Mouse (Mus musculus): ENCODE measurements around the gene 3110082I17Rik. TPM values are rescaled to one million over a fixed set of nuclear protein-coding genes. Genes with fewer than 3 reads are reported as not detected.
A peak's percentile ranks its signal among the peaks of the same experiment; 100 is the strongest.

The 3110082I17Rik gene
- polyA plus RNA-seq, 1 experiment from 2014 or later, result 32.7 TPM

DNA sequence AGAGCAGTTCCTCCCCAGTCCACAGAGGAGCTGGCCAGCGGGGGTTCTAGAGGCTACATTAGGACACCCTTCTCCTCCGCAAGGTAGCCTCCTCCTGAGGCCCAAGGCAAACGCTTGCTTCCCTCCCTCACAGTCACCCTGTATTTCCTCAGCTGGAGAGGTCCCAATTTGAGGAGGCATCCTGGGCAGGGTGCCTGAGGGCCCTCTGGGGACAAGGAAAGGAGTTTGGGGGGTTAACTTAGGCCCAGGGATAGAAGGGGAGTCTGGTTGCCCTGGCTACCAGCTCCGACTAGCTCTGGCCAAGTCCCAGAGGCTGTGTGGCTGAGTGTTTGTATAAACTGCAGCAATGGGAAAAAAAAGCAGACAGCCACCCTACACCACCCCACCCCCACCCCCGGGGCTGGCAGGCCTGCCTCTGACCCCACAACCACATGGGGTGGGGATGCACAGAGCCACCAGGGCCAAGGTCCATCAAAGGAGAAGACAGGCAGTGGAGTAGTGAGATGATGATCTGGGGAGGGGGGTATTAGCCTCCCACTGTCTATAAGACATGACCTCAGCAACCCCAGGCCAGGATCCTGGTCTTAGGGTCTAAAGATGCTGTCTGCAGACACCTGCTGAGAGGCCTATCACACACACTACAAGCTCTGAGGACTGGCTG is 95.3 kb downstream of the 3110082I17Rik start:
- 33% methylated on average over 5 of the region's 5 CpGs for WGBS
- Histone ChIP-seq H3K9me3 (no peaks in the 10 kb centered on the region), H3K4me2 (peak overlapping the region; percentile 21), H3K4me1 (replicated peaks) (peaks cover 18% of the 10 kb centered on the region), H3K9ac (replicated peaks) (peak overlapping the region; percentile 54), H3K27me3 (no peaks in the 10 kb centered on the region), H3K4me3 (replicated peaks) (no peak overlapping the region), H3K36me3 (peaks cover 7% of the 10 kb centered on the region; the same call in 1 of the 2 replicates), H3K27ac (peak overlapping the region; percentile 26)
- ATAC-seq (ENCODE audit: insufficient number of reproducible peaks, insufficient read depth, low FRiP score, low TSS enrichment, low read depth), result no peak

DNA sequence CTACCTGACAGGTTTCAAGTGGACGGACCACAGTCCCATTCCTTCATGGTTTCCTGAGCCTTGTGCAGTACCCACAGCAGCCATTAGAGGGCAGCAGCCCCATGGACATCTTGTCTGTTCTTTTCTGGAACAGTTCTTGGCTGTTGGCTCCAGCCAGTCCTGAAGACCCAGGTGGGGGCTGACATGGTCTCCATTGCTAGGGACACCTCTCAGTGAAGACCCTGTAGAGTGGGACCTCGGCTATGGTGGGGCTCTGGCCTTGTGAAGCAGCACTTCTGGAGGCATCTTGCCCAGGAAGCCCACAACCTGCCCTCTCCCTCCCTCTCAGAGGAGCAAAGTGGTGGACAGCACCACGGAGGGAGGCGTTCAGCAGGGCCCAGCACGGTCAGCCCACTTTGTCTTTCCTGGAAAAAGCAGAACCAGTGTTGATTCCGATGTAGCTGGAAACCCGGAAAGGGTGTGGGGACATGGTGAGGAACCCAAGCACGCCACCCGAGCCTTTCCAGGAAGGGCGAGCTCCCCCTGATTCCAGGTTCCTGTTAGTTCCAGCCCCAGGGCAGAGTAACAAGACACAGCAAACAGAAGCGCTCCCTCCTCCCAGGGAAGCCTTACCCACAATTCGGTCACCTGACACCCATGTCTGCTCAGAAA is 95.9 kb downstream of the 3110082I17Rik start:
- 28% methylated on average over 12 of the region's 12 CpGs for WGBS
- H3K4me3 ChIP-seq (replicated peaks), result no peak overlapping the region
- H3K9me3 ChIP-seq, result no peaks in the 10 kb centered on the region
- peaks cover 7% of the 10 kb centered on the region; the same call in 1 of the 2 replicates for H3K36me3 ChIP-seq
- peak overlapping the region; percentile 54 for H3K9ac ChIP-seq (replicated peaks)
- peak overlapping the region; percentile 21; the same call in 1 of the 2 replicates for H3K4me2 ChIP-seq
- H3K27ac ChIP-seq, result peak overlapping the region; percentile 26
- no peaks in the 10 kb centered on the region for H3K27me3 ChIP-seq
- no peak; the same call in 1 of the 2 replicates for ATAC-seq (ENCODE audit: insufficient number of reproducible peaks, insufficient read depth, low FRiP score, low TSS enrichment, low read depth)
- peaks cover 18% of the 10 kb centered on the region for H3K4me1 ChIP-seq (replicated peaks)

DNA sequence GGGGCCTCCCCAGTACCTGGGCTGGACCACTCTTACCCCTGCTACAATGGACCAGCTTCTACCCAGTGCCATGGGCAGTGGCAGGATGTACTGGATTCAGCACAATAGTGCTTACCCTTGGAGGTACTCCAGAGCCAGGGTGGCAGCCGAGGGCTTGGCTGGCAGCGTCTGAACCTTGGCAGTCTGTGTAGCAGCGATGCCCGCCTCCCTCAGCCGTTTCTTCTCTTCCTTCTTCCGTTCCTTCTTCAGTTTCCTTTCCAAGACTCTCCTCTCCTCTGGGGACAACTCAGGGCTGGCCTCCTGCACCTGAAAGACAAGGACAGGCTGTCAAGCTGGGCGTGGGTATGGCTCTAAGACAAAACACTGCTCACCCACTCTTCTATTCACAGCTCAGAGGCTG is 96.5 kb downstream of the 3110082I17Rik start:
- H3K4me1 ChIP-seq (replicated peaks), result peaks cover 18% of the 10 kb centered on the region
- ATAC-seq (ENCODE audit: insufficient number of reproducible peaks, insufficient read depth, low FRiP score, low TSS enrichment, low read depth), result no peak; the same call in 1 of the 2 replicates
- WGBS, result 79% methylated on average over 7 of the region's 7 CpGs
- H3K4me2 ChIP-seq, result no peak overlapping the region
- H3K27me3 ChIP-seq, result no peaks in the 10 kb centered on the region
- H3K4me3 ChIP-seq (replicated peaks), result no peak overlapping the region
- H3K9me3 ChIP-seq, result no peaks in the 10 kb centered on the region
- H3K36me3 ChIP-seq, result peaks cover 7% of the 10 kb centered on the region; the same call in 1 of the 2 replicates
- no peak overlapping the region for H3K9ac ChIP-seq (replicated peaks)
- H3K27ac ChIP-seq, result no peak overlapping the region

DNA sequence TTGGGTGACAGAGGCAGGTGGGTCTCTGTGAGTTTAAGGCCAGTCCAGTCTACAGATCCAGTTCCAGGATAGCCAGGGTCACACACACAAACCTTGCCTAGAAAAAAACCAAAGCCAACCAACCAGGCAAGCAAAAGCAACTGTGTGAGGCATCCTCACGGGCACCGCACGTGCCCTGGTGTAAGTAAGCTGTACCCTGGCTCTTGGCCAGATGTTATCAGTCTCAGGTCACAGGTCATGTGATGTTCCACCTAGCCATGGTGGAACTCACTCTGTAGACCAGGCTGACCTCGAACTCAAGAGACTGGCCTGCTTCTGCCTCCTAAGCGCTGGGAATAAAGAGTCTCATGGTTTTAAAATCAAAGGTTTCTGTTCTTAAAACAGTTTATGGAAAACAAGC is 101.1 kb downstream of the 3110082I17Rik start:
- no peak overlapping the region for H3K9ac ChIP-seq (replicated peaks)
- peaks cover 16% of the 10 kb centered on the region for H3K4me1 ChIP-seq (replicated peaks)
- H3K4me3 ChIP-seq (replicated peaks), result no peak overlapping the region
- 90% methylated on average over 5 of the region's 5 CpGs for WGBS
- H3K4me2 ChIP-seq, result no peak overlapping the region
- ATAC-seq (ENCODE audit: insufficient number of reproducible peaks, insufficient read depth, low FRiP score, low TSS enrichment, low read depth), result no peak
- no peaks in the 10 kb centered on the region for H3K27me3 ChIP-seq
- H3K9me3 ChIP-seq, result no peaks in the 10 kb centered on the region
- no peak overlapping the region for H3K27ac ChIP-seq
- H3K36me3 ChIP-seq, result peaks cover 7% of the 10 kb centered on the region; the same call in 1 of the 2 replicates

DNA sequence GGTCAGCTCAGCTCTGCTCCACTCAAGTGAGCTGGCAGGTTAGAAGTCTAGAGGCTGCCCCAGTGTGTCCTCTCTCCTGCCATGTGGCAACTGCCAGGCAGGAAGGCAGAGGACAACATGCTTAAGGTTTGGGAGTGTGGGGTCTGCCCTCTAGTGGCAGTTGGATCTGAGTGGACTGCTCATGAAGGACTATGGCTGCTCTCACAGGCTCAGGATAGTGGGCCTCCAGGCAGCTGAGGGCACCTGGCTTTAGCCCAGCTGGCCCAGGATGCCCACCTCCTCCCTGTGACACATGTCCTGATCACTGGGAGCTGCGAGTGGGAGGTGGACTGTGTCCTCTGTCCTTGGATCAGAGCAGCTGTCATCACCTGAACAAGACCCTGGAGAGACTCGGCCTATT is 101.7 kb downstream of the 3110082I17Rik start:
- Histone ChIP-seq H3K4me1 (replicated peaks) (peaks cover 15% of the 10 kb centered on the region), H3K9me3 (no peaks in the 10 kb centered on the region), H3K27ac (no peak overlapping the region), H3K9ac (replicated peaks) (no peak overlapping the region), H3K36me3 (peaks cover 6% of the 10 kb centered on the region; the same call in 1 of the 2 replicates), H3K4me2 (no peak overlapping the region), H3K27me3 (no peaks in the 10 kb centered on the region), H3K4me3 (replicated peaks) (no peak overlapping the region)
- ATAC-seq (ENCODE audit: insufficient number of reproducible peaks, insufficient read depth, low FRiP score, low TSS enrichment, low read depth), result no peak
- WGBS, result 79% methylated on average over 2 of the region's 2 CpGs

DNA sequence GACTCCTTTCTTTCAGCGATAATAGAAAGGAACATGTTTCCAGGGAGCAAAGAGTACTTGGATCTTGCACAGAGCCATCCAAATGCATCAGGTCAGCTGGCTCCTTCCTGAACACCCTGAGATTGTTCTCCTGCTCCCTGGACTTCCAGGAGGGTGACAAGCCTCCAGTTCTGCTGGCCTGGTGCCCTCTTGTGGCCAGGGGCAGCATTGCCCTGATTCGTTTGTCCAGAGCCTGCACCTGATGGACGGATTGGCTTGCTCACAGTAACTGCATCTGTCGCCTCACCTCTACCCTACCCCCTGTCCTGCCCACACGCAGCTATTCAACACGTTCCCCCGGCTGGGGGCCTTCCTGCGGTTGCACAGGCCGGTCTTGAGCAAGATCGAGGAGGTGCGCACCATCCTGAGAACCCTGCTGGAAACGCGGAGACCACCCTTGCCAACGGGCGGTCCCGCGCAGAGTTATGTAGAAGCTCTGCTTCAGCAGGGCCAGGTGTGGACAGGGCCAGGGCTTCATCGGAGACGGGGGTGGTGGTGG is 105.0 kb downstream of the 3110082I17Rik start:
- H3K9me3 ChIP-seq, result no peaks in the 10 kb centered on the region
- no peak overlapping the region for H3K9ac ChIP-seq (replicated peaks)
- peaks cover 11% of the 10 kb centered on the region for H3K27me3 ChIP-seq
- H3K4me3 ChIP-seq (replicated peaks), result no peak overlapping the region
- H3K4me2 ChIP-seq, result no peak overlapping the region
- no peak for ATAC-seq (ENCODE audit: insufficient number of reproducible peaks, insufficient read depth, low FRiP score, low TSS enrichment, low read depth)
- WGBS, result 36% methylated on average over 19 of the region's 19 CpGs
- no peak overlapping the region for H3K27ac ChIP-seq
- H3K4me1 ChIP-seq (replicated peaks), result peaks cover 35% of the 10 kb centered on the region
- H3K36me3 ChIP-seq, result peaks cover 1% of the 10 kb centered on the region; the same call in 1 of the 2 replicates

DNA sequence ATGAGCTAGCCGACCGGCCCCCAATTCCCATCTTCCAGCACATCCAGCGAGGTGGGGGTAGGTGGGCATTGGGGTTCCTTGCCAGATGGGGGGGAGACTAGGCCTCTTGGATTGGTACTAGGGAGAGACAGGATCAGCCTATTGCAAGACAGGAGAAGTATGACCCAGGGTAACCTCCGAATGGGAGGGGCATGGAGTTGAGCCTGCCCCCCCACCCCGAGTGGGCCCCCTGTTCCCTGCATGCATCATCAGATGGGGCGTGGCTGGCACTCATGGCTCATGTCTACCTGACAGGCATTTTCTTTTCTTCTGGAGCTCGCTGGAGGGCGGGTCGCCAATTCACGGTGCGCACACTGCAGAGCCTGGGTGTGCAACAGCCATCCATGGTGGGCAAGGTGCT is 106.4 kb downstream of the 3110082I17Rik start:
- WGBS, result 87% methylated on average over 11 of the region's 11 CpGs
- Histone ChIP-seq H3K27ac (no peak overlapping the region), H3K9ac (replicated peaks) (no peak overlapping the region), H3K9me3 (no peaks in the 10 kb centered on the region), H3K4me1 (replicated peaks) (peaks cover 35% of the 10 kb centered on the region), H3K36me3 (no peaks in the 10 kb centered on the region), H3K4me3 (replicated peaks) (no peak overlapping the region), H3K27me3 (peaks cover 11% of the 10 kb centered on the region), H3K4me2 (no peak overlapping the region)
- ATAC-seq (ENCODE audit: insufficient number of reproducible peaks, insufficient read depth, low FRiP score, low TSS enrichment, low read depth), result no peak

DNA sequence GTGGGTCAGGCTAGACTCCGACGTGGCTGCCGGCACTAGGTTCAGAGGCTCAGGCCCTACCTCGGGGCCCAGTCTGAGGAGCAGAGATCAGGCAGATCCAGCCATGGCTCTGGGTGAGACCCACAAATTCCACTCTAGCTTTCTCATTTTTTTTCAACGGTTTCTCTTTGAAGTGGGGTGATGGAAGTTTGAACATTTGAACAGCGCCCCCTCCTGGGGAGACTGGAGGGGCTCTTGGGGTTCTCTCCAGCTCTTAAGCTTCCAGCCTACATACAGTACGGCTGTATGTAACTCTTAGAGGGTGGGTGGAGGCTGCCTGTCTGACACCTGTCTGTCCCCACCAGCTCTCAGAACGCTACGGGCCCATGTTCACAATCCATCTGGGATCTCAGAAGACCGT is 106.8 kb downstream of the 3110082I17Rik start:
- Histone ChIP-seq H3K4me3 (replicated peaks) (no peak overlapping the region), H3K27ac (no peak overlapping the region), H3K9ac (replicated peaks) (no peak overlapping the region), H3K4me2 (no peak overlapping the region), H3K4me1 (replicated peaks) (peaks cover 35% of the 10 kb centered on the region), H3K27me3 (peaks cover 11% of the 10 kb centered on the region), H3K9me3 (no peaks in the 10 kb centered on the region), H3K36me3 (no peaks in the 10 kb centered on the region)
- 63% methylated on average over 10 of the region's 10 CpGs for WGBS
- no peak for ATAC-seq (ENCODE audit: insufficient number of reproducible peaks, insufficient read depth, low FRiP score, low TSS enrichment, low read depth)

DNA sequence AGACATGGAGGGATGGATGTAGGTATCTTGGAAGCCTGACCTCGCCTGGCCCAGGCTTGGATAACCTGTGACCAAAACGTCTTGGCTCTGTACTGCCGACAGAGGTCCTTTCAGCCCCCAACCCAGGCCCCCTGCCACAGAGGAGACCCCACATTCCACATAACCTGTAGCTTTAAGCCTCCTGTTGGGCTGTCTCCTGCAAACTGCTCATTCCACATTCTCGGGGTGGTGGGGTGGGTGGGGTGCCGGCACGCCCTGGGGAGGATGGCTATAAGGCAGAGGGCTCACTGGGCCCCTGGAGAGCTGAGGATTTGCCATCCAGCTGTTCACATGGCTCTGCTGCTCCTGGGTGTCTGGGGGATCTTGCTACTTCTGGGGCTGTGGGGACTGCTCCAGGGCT is 108.0 kb downstream of the 3110082I17Rik start, which contains the start of gene Cyp2w1:
Gene Cyp2w1, plus strand, starts transcription at position 301 of the 400 bp plus-strand sequence.
- Histone ChIP-seq H3K9ac (replicated peaks) (peak within 1 kb of the TSS; percentile 40; the same call in 1 of the 2 replicates), H3K27ac (peak within 1 kb of the TSS; percentile 41; the same call in 1 of the 2 replicates), H3K36me3 (no peaks in the 10 kb centered on the region), H3K4me1 (replicated peaks) (peaks cover 32% of the 10 kb centered on the region), H3K4me2 (peak within 1 kb of the TSS; percentile 32), H3K9me3 (no peaks in the 10 kb centered on the region), H3K4me3 (replicated peaks) (0 out of 2 replicates have a peak within 1 kb of the TSS, but pooled peaks have one; percentile 3), H3K27me3 (peaks cover 11% of the 10 kb centered on the region)
- ATAC-seq (ENCODE audit: insufficient number of reproducible peaks, insufficient read depth, low FRiP score, low TSS enrichment, low read depth), result no peak
- 48% methylated on average over 6 of the region's 6 CpGs for WGBS

DNA sequence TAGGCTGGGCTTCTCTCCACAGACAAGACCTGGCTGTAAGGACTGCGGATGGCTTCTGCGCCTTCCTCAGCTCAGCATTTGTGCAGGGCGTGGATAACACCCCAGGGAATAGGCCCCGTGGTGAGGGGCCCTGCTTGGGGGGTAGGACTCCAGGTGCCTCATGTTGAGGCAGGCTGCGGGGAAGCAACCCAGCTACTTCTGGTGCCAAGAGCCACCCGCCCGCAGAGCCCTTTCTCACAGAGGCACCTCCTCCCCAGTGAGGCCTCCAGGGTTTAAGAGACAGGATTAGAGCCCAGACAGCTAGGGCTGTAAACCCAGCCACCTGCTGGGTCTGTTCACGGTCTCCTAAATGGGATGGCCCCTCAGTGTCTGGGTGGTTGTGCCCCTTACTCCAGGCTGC is 108.7 kb downstream of the 3110082I17Rik start:
- Histone ChIP-seq H3K9me3 (no peaks in the 10 kb centered on the region), H3K27me3 (peaks cover 11% of the 10 kb centered on the region), H3K27ac (peak overlapping the region; percentile 41; the same call in 1 of the 2 replicates), H3K9ac (replicated peaks) (peak overlapping the region; percentile 40; the same call in 1 of the 2 replicates), H3K4me3 (replicated peaks) (0 out of 2 replicates have a peak overlapping the region, but pooled peaks have one; percentile 3), H3K36me3 (no peaks in the 10 kb centered on the region), H3K4me1 (replicated peaks) (peaks cover 26% of the 10 kb centered on the region), H3K4me2 (peak overlapping the region; percentile 32)
- ATAC-seq (ENCODE audit: insufficient number of reproducible peaks, insufficient read depth, low FRiP score, low TSS enrichment, low read depth), result 0 out of 2 replicates have a peak, but pooled peaks have one; percentile 22
- WGBS, result 16% methylated on average over 8 of the region's 8 CpGs

DNA sequence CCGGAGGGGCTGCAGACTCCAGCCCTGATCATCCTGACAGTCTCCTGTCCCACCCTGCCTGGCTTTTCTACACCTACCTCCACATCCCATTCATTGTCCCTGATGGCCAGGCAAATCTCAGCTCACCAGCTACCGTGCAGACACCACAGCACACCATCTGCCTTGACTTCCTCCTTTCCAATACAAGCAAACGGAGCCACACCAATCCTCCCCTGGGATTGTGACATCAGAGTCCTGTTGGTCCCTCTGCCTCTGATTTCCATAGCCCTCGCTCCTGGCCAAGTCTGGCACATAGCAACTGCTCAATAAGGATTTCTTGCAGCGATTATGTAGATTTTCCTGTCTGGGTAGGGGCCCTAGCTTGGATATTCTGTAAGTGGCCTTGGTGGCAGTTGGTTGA is 109.2 kb downstream of the 3110082I17Rik start, which contains the start of gene Cox19:
Gene Cox19, minus strand, starts transcription at position 285 of the 400 bp plus-strand sequence.
- peak within 1 kb of the TSS; percentile 40; the same call in 1 of the 2 replicates for H3K9ac ChIP-seq (replicated peaks)
- H3K4me2 ChIP-seq, result peak within 1 kb of the TSS; percentile 32
- peak within 1 kb of the TSS; percentile 15; the same call in 1 of the 2 replicates for H3K4me3 ChIP-seq (replicated peaks)
- H3K27me3 ChIP-seq, result peaks cover 11% of the 10 kb centered on the region
- H3K27ac ChIP-seq, result peak within 1 kb of the TSS; percentile 41; the same call in 1 of the 2 replicates
- peaks cover 25% of the 10 kb centered on the region for H3K4me1 ChIP-seq (replicated peaks)
- no peak for ATAC-seq (ENCODE audit: insufficient number of reproducible peaks, insufficient read depth, low FRiP score, low TSS enrichment, low read depth)
- no peaks in the 10 kb centered on the region for H3K36me3 ChIP-seq
- no peaks in the 10 kb centered on the region for H3K9me3 ChIP-seq
- 48% methylated on average over 5 of the region's 5 CpGs for WGBS

All from limb, embryonic 12.5 days (tissue).